Mouse (Mus musculus) MEL (cell line): Measurements from ENCODE around the gene Ecm2. TPM values are rescaled to one million over a fixed set of nuclear protein-coding genes. Genes with fewer than 3 reads are reported as not detected.

Experiments
- DNase-seq: peaks from one replicate; pipeline ENCODE4 v3.0.0; 2011; ENCODE audit warnings: low read depth, low spot score
- H3K27ac ChIP-seq: 2 replicates; pipeline ENCODE4 v1.5.1; 2012; ENCODE audit warnings: low read depth, mild to moderate bottlenecking, control low read depth, low read length, moderate library complexity; ENCODE audit not compliant: control insufficient read depth
- H3K27me3 ChIP-seq, 2 experiments: fragments of 150-350 bp in 1 of 2; sonication (generic) in 1 of 2; 2 replicates each; pipeline ENCODE4 v1.6.1; 2012; ENCODE audit warnings: low read length in 2 of 2, mild to moderate bottlenecking in 2 of 2, improper control_type of control experiment in 1 of 2, moderate library complexity in 1 of 2; ENCODE audit not compliant: insufficient read depth in 2 of 2, control insufficient read depth in 1 of 2
- H3K36me3 ChIP-seq, 2 experiments: 2 replicates each; pipeline ENCODE4 v1.6.1; 2012 to 2014; ENCODE audit warnings: low read length in 2 of 2, improper control_type of control experiment in 1 of 2, inconsistent platforms in 1 of 2, mild to moderate bottlenecking in 1 of 2; ENCODE audit not compliant: insufficient read depth in 2 of 2, control insufficient read depth in 1 of 2
- H3K4me1 ChIP-seq, 2 experiments: fragments of 150-350 bp in 1 of 2; sonication (generic) in 1 of 2; 2 replicates each; pipeline ENCODE4 v1.6.1; 2012; ENCODE audit warnings: low read length in 2 of 2, improper control_type of control experiment in 1 of 2, mild to moderate bottlenecking in 1 of 2; ENCODE audit not compliant: insufficient read depth in 2 of 2, control insufficient read depth in 1 of 2
- H3K4me3 ChIP-seq, 2 experiments: fragments of 150-350 bp in 1 of 2; sonication (generic) in 1 of 2; 2 replicates each; pipeline ENCODE4 v1.5.1; 2012; ENCODE audit warnings: low read depth in 2 of 2, low read length in 2 of 2, mild to moderate bottlenecking in 2 of 2, moderate library complexity in 2 of 2, control low read depth in 1 of 2, improper control_type of control experiment in 1 of 2; ENCODE audit not compliant: control insufficient read depth in 1 of 2, insufficient read depth in 1 of 2
- H3K79me2 ChIP-seq: 2 replicates; pipeline ENCODE4 v1.6.1; 2012; ENCODE audit warnings: mild to moderate bottlenecking, low read length, moderate library complexity; ENCODE audit not compliant: control insufficient read depth, poor library complexity, insufficient read depth
- H3K9ac ChIP-seq: 2 replicates; pipeline ENCODE4 v1.6.1; 2012; ENCODE audit warnings: low read depth, mild to moderate bottlenecking, control low read depth, low read length, moderate library complexity; ENCODE audit not compliant: control insufficient read depth, poor library complexity, severe bottlenecking
- H3K9me3 ChIP-seq: fragments of 150-350 bp; sonication (generic); replicated peaks from 2 replicates; pipeline ENCODE4 v1.6.1; 2012; ENCODE audit warnings: mild to moderate bottlenecking, low read length, improper control_type of control experiment, moderate library complexity; ENCODE audit not compliant: insufficient read depth
- BHLHE40 ChIP-seq: IDR thresholded peaks from 2 replicates; pipeline ENCODE4 v1.6.1; 2012; ENCODE audit warnings: low read depth, mild to moderate bottlenecking, inconsistent platforms, low read length, improper control_type of control experiment, borderline replicate concordance
- ETS1 ChIP-seq: IDR thresholded peaks from 2 replicates; pipeline ENCODE4 v1.6.1; 2012; ENCODE audit warnings: low read depth, mild to moderate bottlenecking, inconsistent platforms, low read length, improper control_type of control experiment, moderate library complexity
- GABPA ChIP-seq: IDR thresholded peaks from 2 replicates; pipeline ENCODE4 v1.6.1; 2012; ENCODE audit warnings: low read depth, mild to moderate bottlenecking, inconsistent platforms, low read length, improper control_type of control experiment, moderate library complexity
- GATA1 ChIP-seq: IDR thresholded peaks from 2 replicates; pipeline ENCODE4 v1.6.1; 2011; ENCODE audit warnings: low read depth, low read length, improper control_type of control experiment
- HCFC1 ChIP-seq: IDR thresholded peaks from 2 replicates; pipeline ENCODE4 v1.6.1; 2012; ENCODE audit warnings: low read depth, mild to moderate bottlenecking, inconsistent platforms, low read length, improper control_type of control experiment, moderate library complexity
- JUND ChIP-seq: IDR thresholded peaks from 2 replicates; pipeline ENCODE4 v1.6.1; 2011; ENCODE audit warnings: low read depth, mild to moderate bottlenecking, improper control_type of control experiment, low read length
- KAT2A ChIP-seq: conservative IDR thresholded peaks from 2 replicates; pipeline ENCODE4 v1.6.1; 2012; ENCODE audit warnings: low read depth, low read length, improper control_type of control experiment, inconsistent platforms
- MAFK ChIP-seq: IDR thresholded peaks from 2 replicates; pipeline ENCODE4 v1.6.1; 2011; ENCODE audit warnings: low read depth, mild to moderate bottlenecking, low read length, improper control_type of control experiment, borderline replicate concordance
- MAX ChIP-seq: IDR thresholded peaks from 2 replicates; pipeline ENCODE4 v1.6.1; 2011; ENCODE audit warnings: low read length, improper control_type of control experiment
- MAZ ChIP-seq: IDR thresholded peaks from 2 replicates; pipeline ENCODE4 v1.6.1; 2012; ENCODE audit warnings: low read depth, mild to moderate bottlenecking, inconsistent platforms, low read length, improper control_type of control experiment
- MXI1 ChIP-seq: IDR thresholded peaks from 2 replicates; pipeline ENCODE4 v1.6.1; 2011; ENCODE audit warnings: mild to moderate bottlenecking, low read depth, low read length, improper control_type of control experiment
- MYB ChIP-seq: IDR thresholded peaks from 2 replicates; pipeline ENCODE4 v1.6.1; 2011; ENCODE audit warnings: mild to moderate bottlenecking, low read depth, low read length, improper control_type of control experiment
- POLR2A ChIP-seq, 2 experiments: IDR thresholded peaks; 2 replicates each; pipeline ENCODE4 v1.6.1; 2011 to 2012; ENCODE audit warnings: low read length in 2 of 2, mild to moderate bottlenecking in 2 of 2, control low read depth in 1 of 2, improper control_type of control experiment in 1 of 2, low read depth in 1 of 2, moderate library complexity in 1 of 2; ENCODE audit not compliant: control insufficient read depth in 1 of 2, insufficient read depth in 1 of 2, poor library complexity in 1 of 2
- POLR2AphosphoS5 ChIP-seq: IDR thresholded peaks from 2 replicates; pipeline ENCODE4 v1.6.1; 2012; ENCODE audit warnings: low read depth, borderline replicate concordance, mild to moderate bottlenecking, inconsistent platforms, low read length, moderate library complexity, mixed read lengths
- RCOR1 ChIP-seq: IDR thresholded peaks from 2 replicates; pipeline ENCODE4 v1.6.1; 2012; ENCODE audit warnings: low read depth, mild to moderate bottlenecking, inconsistent platforms, low read length, improper control_type of control experiment
- SMC3 ChIP-seq: IDR thresholded peaks from 2 replicates; pipeline ENCODE4 v1.6.1; 2011; ENCODE audit warnings: low read depth, low read length, improper control_type of control experiment
- TCF12 ChIP-seq: IDR thresholded peaks from 2 replicates; pipeline ENCODE4 v1.6.1; 2014; ENCODE audit warnings: low read depth, mild to moderate bottlenecking, inconsistent platforms, low read length, improper control_type of control experiment, moderate library complexity
- USF2 ChIP-seq, 2 experiments: IDR thresholded peaks; 2 replicates each; pipeline ENCODE4 v1.6.1; 2011 to 2012; ENCODE audit warnings: improper control_type of control experiment in 2 of 2, low read length in 2 of 2, borderline replicate concordance in 1 of 2, inconsistent platforms in 1 of 2, low read depth in 1 of 2, mild to moderate bottlenecking in 1 of 2; ENCODE audit not compliant: insufficient read depth in 1 of 2
- ZC3H11A ChIP-seq: IDR thresholded peaks from 2 replicates; pipeline ENCODE4 v1.6.1; 2012; ENCODE audit warnings: low read depth, mild to moderate bottlenecking, inconsistent platforms, low read length, improper control_type of control experiment
- ZKSCAN1 ChIP-seq: IDR thresholded peaks from 2 replicates; pipeline ENCODE4 v1.6.1; 2012; ENCODE audit warnings: low read depth, mild to moderate bottlenecking, inconsistent platforms, low read length, improper control_type of control experiment, moderate library complexity
- ZMIZ1 ChIP-seq: IDR thresholded peaks from 2 replicates; pipeline ENCODE4 v1.6.1; 2012; ENCODE audit warnings: low read depth, mild to moderate bottlenecking, inconsistent platforms, low read length, improper control_type of control experiment, moderate library complexity
- ZNF384 ChIP-seq: IDR thresholded peaks from 2 replicates; pipeline ENCODE4 v1.6.1; 2012; ENCODE audit warnings: low read depth, mild to moderate bottlenecking, inconsistent platforms, low read length, improper control_type of control experiment
- polyA plus RNA-seq, 2 experiments: library from polyadenylated mRNA; stranded (reverse) in 1 of 2; unstranded in 1 of 2; fragments of >175 nt in 1 of 2; fragments of >200 nt in 1 of 2; gene quantifications; 2 replicates each; pipeline versions ENCODE4 v1.2.1 to v1.2.4; 2012; ENCODE audit warnings: low replicate concordance in 2 of 2, low read depth in 1 of 2; ENCODE audit not compliant: insufficient read length in 2 of 2, insufficient read depth in 1 of 2, missing spikeins in 1 of 2
- total RNA-seq: library from RNA; depleted of rRNA; stranded (reverse); fragments of 300-350 nt; gene quantifications from 2 replicates; pipeline ENCODE4 v1.2.3, GENCODE M21; 2012

Gene Ecm2
- total and polyA plus RNA-seq, 3 experiments, result 0.04 to 0.08 TPM; not detected in 1

DNA sequence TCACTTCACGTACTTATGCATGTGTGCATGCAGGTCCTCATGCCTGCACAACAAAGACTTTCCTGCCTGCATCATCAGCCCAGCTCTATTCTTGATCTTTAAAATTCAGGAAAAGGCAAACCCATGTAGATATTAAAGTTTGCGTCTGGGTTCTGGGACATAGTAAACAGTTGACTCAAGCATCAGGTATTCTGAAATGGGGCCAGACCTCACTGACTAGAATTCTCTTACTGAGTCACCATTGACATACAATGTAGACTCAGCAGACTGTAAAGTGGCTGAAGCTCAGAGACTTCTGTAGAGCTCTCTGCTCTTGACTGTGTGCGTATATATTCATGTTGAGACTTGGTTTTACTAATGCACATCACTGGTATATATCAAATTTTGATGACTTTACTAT, 45.0 kb downstream of the Ecm2 start:
- H3K9me3 ChIP-seq, result no peaks in the 10 kb centered on the region
- H3K4me3 ChIP-seq, result no peak overlapping the region
- TF ChIP-seq ZMIZ1 (no peak), GATA1 (no peak), MYB (no peak), ZNF384 (no peak), MAZ (no peak), BHLHE40 (no peak), MAFK (no peak), KAT2A (no peak), ZKSCAN1 (no peak), SMC3 (no peak), POLR2AphosphoS5 (no peak), USF2 (IDR thresholded peaks at IDR 0.05; ENCODE audit: borderline replicate concordance in 1 of 2, insufficient read depth in 1 of 2, low read depth in 1 of 2, low read length in 2 of 2) (no peak), MXI1 (no peak), MAX (no peak), JUND (no peak)
- no peak overlapping the region for H3K9ac ChIP-seq
- H3K79me2 ChIP-seq, result 0 out of 2 replicates have a peak, but pooled peaks cover 1% of the 10 kb centered on the region
- no peaks in the 10 kb centered on the region for H3K36me3 ChIP-seq
- no peaks in the 10 kb centered on the region for H3K27me3 ChIP-seq
- peaks cover 0 to 3% of the 10 kb centered on the region in 2 experiments; a peak in 2 of 4 replicates for H3K4me1 ChIP-seq
- no peak for DNase-seq
- no peak overlapping the region for H3K27ac ChIP-seq

DNA sequence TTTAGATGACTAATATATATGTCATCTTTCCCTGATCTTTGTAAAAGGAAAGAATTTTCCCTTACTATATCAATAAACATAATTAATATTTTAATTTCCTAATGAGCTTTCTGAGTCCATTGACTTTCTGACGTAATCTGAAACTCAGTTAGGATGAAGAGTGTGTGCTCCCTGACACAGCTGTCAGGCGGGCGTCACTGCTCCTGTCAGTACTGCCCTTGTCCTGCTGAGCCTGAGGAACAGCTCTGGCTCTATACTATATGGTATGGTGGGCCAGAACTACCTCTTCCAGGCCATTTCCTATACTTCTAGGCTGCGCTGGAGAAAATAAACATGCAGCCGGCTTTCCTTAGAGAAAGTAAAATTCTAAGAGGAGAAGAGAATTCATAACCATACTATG, 49.9 kb downstream of the Ecm2 start:
- H3K4me3 ChIP-seq, result no peak overlapping the region
- H3K36me3 ChIP-seq, result no peaks in the 10 kb centered on the region; a peak in 1 of 4 replicates
- 0 out of 2 replicates have a peak, but pooled peaks cover 1% of the 10 kb centered on the region for H3K79me2 ChIP-seq
- DNase-seq, result no peak
- TF ChIP-seq GABPA, result no peak
- no peak for TF ChIP-seq TCF12
- no peak for TF ChIP-seq HCFC1
- TF ChIP-seq ZC3H11A, result no peak
- TF ChIP-seq MYB, result no peak
- no peak for TF ChIP-seq ETS1
- no peak for TF ChIP-seq RCOR1
- TF ChIP-seq POLR2AphosphoS5, result no peak
- no peak for TF ChIP-seq GATA1
- no peak for TF ChIP-seq ZKSCAN1
- TF ChIP-seq POLR2A (IDR thresholded peaks at IDR 0.05; ENCODE audit: control insufficient read depth in 1 of 2, insufficient read depth in 1 of 2, low read depth in 1 of 2, low read length in 2 of 2, poor library complexity in 1 of 2), result no peak
- no peak for TF ChIP-seq ZNF384
- H3K27ac ChIP-seq, result no peak overlapping the region
- H3K27me3 ChIP-seq, result no peaks in the 10 kb centered on the region
- no peaks in the 10 kb centered on the region for H3K9me3 ChIP-seq
- peaks cover 0 to 3% of the 10 kb centered on the region in 2 experiments; a peak in 2 of 4 replicates for H3K4me1 ChIP-seq
- H3K9ac ChIP-seq, result no peak overlapping the region
